Mouse (Mus musculus) layer of hippocampus, adult 2 months (tissue): Measurements from ENCODE around the gene Abca4. TPM values are rescaled to one million over a fixed set of nuclear protein-coding genes. Genes with fewer than 3 reads are reported as not detected.

ENCODE experiments used
- DNase-seq, 2 experiments: peaks; one replicate each; pipeline ENCODE4 v3.0.0; 2022; ENCODE audit warnings: low spot score in 2 of 2
- H3K27ac ChIP-seq: fragments of 200-600 bp; 2 replicates; pipeline ENCODE4 v1.8.1; 2022
- H3K4me3 ChIP-seq: fragments of 200-600 bp; 2 replicates; pipeline ENCODE4 v1.8.1; 2022; ENCODE audit warnings: mild to moderate bottlenecking
- CTCF ChIP-seq: fragments of 200-600 bp; conservative IDR thresholded peaks from 2 replicates; pipeline ENCODE4 v1.8.1; 2022; ENCODE audit warnings: antibody characterized with exemption, mild to moderate bottlenecking, moderate library complexity
- total RNA-seq, 2 experiments: library from RNA; stranded (reverse); gene quantifications; 2 replicates each; pipeline ENCODE4 v1.2.3; 2021

The Abca4 gene
- total RNA-seq, 2 experiments from 2014 or later, result 0.96 to 1.7 TPM

DNA sequence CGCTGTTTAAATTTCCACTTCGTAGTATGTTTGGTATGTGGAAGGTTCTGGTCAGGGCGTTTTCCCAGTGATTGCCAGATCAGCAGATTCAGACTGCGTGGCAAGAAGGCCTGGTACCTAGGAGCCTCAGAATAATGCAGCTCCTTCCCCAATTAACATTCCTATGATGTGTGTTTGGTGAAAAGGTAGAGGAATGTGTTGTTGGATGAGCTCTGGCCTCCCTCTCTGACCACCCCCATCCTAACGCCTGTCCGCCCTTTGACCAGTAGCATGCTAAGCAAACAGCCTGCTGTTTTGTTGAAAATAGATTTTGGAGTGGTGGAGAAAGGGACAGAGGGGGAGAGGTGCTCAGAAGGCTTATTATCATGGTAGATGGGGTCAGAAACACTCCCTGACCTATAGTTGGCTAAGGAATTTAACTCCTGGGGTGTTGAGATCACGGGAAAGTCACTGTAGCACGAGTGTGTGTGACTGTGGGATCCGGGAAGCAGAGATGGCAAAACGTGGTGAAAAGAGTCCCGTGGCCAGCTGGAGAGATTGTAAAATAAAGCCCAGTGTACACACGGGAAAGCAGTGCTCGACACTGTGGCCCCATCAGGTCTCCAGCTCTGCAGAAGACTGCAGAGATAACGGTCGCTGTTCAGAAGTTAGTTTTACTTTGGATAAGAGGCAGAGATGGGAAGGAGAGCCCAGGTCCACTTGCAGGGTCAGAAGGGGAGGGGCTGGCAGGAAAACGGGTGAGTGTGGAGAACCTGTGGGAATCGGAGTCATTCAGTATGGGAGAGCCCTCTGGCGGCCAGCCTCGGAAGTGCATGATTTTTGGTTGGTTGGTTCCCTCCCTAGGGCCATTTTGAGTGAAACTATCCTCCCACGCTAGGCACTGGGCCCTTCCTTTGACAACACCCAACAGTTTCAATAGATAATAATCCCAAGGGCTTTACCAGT is 59.9 kb downstream of the Abca4 start:
- H3K4me3 ChIP-seq, result peak overlapping the region; percentile 41; the same call in 1 of the 2 replicates
- peak overlapping the region; percentile 43; the same call in 1 of the 2 replicates for H3K27ac ChIP-seq
- peak; percentile 58 to 82 for DNase-seq
- peak; percentile 98 for TF ChIP-seq CTCF

DNA sequence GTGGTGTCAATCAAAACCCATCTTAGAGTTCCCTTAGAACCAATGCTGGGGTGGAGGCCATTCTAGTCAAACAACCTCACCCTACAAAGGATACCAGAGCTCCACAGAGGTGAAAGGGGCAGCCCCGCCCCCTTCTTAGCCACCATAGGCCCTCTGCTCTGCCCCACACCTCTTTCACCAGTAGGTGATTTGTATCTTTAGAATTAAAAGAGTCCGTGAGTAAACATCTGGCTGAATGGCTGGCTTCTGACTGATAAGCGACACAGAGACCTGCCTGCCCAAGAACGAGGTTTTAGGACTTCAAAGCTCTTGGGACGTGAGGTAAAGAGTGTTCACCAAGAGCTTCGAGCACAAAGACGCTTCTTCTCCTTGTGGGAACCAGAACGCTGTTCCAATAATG is 62.7 kb downstream of the Abca4 start:
- Histone ChIP-seq H3K27ac (no peak overlapping the region), H3K4me3 (no peak overlapping the region)
- no peak for TF ChIP-seq CTCF
- no peak for DNase-seq

DNA sequence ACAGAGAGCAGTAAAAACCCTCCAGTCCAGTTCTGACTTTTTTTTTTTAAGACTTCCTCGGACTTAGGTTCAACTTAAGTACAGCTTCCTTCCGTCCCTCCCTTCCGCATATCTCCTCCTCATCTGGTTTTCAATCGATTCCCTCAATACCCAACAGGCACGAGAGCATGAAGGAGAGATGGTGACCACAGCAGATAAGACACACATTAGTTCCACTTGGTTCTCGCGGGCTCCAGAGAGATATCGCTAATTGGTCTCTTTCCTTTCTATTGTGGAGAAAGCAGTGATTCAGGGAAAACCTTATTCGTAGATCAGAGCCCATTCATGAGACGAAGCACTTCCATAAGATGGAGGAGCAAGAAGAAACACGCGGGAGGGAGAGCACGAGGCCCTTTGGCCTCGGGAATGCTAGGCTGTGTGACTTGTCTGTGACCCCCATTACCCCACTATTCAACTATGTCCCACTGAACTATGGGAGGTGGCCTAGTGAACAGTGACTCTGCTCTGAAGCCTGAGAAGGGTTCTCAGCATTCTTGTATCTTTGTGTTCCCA is 63.5 kb downstream of the Abca4 start:
- Histone ChIP-seq H3K27ac (no peak overlapping the region), H3K4me3 (no peak overlapping the region)
- TF ChIP-seq CTCF, result no peak
- DNase-seq, result no peak

- Histone ChIP-seq H3K27ac (no peak overlapping the region), H3K4me3 (no peak overlapping the region)
- TF ChIP-seq CTCF, result no peak
- DNase-seq, result no peak
Measured at GRCm38 (mm10) chr3:122109461-122109860, 65.2 kb downstream of the Abca4 start.

- DNase-seq, result no peak
- no peak overlapping the region for H3K4me3 ChIP-seq
- TF ChIP-seq CTCF, result no peak
- H3K27ac ChIP-seq, result no peak overlapping the region
Measured at GRCm38 (mm10) chr3:122111141-122111981, 67.1 kb downstream of the Abca4 start.

- DNase-seq, result no peak
- Histone ChIP-seq H3K4me3 (no peak overlapping the region), H3K27ac (no peak overlapping the region)
- no peak for TF ChIP-seq CTCF
Measured at GRCm38 (mm10) chr3:122118651-122119214, 74.5 kb downstream of the Abca4 start.

DNA sequence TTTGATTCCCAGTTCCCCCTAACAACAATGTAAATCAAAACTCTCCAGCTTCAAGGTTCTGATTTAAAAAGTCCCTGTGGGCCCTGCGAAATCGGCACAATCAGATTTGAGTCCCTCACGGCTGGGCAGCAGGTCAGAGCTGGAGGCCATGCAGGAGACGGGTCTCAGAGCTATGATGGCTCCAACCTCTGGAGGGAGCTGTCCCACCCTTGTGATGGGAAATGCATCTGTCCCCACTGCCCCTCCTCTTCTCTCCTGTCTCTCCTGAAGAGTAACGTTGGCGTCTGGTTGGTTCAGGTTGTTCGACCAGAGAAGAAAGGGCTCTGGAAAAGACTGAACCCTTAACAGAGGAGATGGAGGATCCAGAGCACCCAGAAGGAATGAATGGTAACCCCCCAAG is 75.5 kb downstream of the Abca4 start:
- no peak for DNase-seq
- peak overlapping the region; percentile 48 for H3K27ac ChIP-seq

DNA sequence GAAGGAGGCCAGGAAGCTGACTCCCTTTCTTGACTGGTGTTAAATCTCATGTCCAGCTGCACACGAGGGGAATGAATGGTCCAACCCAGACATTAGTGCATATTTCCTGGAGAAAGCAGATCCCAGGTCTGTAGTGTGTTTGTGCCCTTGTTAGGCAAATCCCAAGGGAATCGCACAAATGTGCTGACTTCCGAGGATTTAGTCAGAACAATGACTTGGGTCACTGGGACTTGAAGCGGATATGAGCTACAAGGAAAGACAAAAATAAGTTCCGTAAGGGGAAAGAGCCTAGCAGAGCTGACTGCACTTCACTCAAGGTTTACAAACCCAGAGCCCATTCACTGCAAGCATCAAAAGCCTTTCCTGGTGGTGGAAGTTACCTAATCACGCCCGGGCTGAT is 76.0 kb downstream of the Abca4 start:
- peak overlapping the region; percentile 69; the same call in 1 of the 2 replicates for H3K27ac ChIP-seq
- TF ChIP-seq CTCF, result no peak
- DNase-seq, result no peak

More for the DNA sequence above, 75.5 kb downstream of the Abca4 start:
- TF ChIP-seq CTCF, result no peak
- no peak overlapping the region for H3K4me3 ChIP-seq

GRCm38 (mm10) chr3:122122127-122122663 is 78.0 kb downstream of the Abca4 start:
- TF ChIP-seq CTCF, result peak; percentile 93
- peak overlapping the region; percentile 50 for H3K4me3 ChIP-seq
- DNase-seq, result peak; percentile 77 to 83
- peak overlapping the region; percentile 63 for H3K27ac ChIP-seq

More for the DNA sequence above, 76.0 kb downstream of the Abca4 start:
- no peak overlapping the region for H3K4me3 ChIP-seq

GRCm38 (mm10) chr3:122122838-122123237 is 78.6 kb downstream of the Abca4 start:
- TF ChIP-seq CTCF, result no peak
- DNase-seq, result no peak
- Histone ChIP-seq H3K4me3 (no peak overlapping the region; the same call in 1 of the 2 replicates), H3K27ac (peak overlapping the region; percentile 62)

DNA sequence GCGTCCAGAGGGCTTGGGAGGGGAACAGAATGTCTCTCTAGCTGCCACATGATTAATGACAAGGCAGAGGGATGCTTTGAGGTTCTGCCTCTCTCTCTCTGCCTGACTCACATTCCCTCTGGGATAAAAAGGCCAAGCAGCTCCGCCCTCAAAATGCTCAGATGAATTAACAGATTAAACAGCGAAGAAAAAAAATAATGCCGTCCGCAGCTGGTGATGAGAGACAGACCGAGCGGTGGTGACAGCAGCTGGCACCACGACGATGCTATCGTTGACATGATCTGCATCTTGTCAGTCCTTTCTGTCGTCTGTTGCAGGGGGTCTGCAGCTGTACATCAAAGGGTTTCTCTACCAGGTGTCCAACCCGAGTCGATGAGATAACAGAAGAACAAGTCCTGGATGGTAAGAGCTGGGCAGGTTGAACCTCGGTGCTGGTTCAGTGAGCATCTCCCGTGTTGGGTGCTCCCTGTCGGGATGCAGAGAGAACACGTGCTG is 84.8 kb downstream of the Abca4 start:
- TF ChIP-seq CTCF, result no peak
- Histone ChIP-seq H3K4me3 (no peak overlapping the region), H3K27ac (no peak overlapping the region)
- no peak for DNase-seq

DNA sequence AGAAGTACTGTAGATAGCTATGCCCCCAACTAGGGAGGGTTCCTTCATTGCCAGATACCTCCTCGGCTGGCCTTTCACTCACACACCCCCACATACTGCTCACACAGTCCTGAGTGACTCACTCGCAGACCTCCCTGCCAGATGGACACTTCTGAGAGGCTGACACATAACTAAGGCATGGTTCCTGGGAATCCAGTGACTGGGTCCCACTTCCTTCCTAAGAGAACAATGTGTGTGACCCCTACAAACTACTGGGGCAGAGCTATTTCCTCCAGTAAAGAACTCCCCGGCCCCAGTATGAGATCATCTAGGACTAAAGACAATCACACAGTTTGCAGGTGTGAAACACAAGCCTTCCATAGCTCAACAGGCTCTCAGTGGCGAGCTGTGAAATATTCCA is 86.5 kb downstream of the Abca4 start:
- H3K27ac ChIP-seq, result no peak overlapping the region
- no peak for DNase-seq
- no peak overlapping the region for H3K4me3 ChIP-seq
- TF ChIP-seq CTCF, result no peak
